Mouse (Mus musculus) gastrocnemius, adult 8-10 months (tissue): ENCODE data around the gene Cwh43. TPM values are rescaled to one million over a fixed set of nuclear protein-coding genes. Genes with fewer than 3 reads are reported as not detected.

Experiments
- DNase-seq, 2 experiments: peaks; one replicate each; pipeline ENCODE4 v3.0.0; 2022; ENCODE audit warnings: low spot score in 2 of 2
- total RNA-seq, 4 experiments: library from RNA; stranded (reverse); gene quantifications; 2 replicates each; pipeline ENCODE4 v1.2.4; 2022

Cwh43 gene
- total RNA-seq = not detected

DNA sequence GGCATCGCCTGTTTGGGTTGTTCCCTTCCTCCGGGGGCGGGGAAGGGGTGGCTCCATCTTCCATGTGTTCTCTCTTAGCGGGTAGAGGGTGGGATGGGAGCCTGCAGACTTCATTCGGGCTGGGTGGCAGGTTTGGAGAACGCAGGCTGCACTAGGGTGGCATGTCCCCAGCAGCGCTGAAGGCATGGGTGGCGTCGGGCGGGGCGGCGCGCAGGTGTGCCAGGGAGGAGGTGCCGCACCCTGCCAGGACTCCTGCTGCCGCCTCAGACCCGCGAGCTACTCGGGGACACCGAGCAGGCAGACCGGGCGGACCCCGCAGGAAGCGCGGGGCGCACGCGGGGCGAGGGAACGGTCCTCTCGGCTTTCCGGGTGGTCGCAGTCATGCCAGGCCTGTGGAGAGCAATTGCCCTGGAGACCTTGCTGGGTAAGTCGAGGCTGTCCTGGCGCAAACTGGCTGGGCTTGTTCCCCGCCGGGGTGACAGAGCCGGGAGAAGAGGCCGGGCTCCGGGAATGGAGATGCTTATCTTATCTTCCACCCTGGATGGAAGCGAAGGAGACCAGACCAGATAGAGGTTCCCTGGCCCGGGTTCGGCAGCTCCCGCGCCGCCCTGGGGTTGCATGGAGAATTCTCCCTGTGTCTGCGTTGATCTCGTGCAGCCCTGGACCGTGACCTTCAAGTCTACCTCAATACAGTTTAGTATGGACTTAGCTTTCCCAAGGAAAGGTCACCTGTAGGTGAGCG is at the start of gene Cwh43:
Gene Cwh43 (plus strand): TSS at position 95 of the 742 bp plus-strand sequence.
- no peak for DNase-seq

DNA sequence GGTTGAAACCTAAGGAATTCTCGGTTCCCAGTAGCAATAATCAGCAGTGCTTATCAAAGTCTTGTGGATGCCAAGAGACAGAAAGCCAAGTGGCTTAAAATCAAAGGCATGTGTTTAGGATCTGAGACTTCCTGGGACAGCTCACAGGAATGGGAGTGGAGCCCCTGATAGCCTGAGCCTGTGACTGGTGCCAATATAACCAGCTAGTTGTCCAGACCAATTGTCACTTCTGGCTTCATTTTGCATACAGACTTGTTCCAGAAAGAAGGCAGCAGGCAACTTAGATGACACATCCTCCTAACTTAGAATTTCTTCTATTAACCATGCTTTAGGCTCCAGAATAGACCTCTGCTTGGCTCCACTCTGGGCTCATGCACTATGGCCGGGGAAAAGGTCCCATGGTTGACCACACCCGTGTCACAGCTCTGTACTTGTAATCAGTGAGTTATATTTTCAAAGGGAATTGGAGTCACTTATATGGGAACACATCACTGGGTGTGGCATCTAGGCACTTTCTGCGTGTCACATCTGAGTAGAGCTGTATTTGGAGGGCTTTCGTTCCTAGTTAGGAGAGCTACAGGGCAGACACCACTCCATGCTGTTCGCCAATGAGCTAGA is 46.6 kb upstream of the Cwh43 start:
- DNase-seq = no peak

DNA sequence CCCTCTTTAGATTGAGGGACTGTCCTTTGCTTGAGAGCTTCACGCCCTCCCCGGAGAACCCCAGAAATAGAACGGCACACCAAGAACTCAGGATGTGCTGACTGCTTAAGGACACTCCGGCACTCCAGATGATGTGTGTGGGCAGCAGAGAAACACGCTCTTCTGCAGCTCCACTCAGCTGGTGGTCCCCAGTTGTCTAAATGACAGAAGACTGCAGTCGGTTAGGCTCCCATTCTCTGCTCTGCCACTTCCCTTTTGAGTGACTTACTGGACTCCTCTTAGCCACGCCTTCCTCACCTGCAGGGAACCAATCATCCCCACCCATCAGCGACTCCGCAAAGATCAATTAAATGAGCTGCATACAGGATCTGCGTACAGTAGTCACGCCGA is 46.1 kb upstream of the Cwh43 start:
- DNase-seq = no peak

DNA sequence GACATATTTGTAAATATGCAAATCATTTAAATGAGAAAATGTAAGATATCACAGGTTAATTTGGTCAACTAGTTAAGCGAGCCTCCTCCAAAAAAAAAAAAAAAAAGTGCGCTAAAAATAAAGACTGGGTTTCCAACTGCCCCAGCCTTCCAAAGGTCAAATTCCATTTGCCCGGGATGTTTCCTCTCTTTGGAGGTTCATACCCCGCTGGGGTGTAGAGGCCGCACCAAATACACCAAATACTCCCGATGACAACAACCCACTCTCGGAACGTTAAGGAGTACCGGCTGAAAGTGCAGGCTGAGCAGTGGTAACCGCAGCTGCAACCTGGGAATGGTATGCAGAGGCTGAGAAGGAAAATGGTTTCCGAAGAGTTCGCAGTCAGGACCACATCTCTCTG is 45.6 kb upstream of the Cwh43 start:
- no peak for DNase-seq

DNA sequence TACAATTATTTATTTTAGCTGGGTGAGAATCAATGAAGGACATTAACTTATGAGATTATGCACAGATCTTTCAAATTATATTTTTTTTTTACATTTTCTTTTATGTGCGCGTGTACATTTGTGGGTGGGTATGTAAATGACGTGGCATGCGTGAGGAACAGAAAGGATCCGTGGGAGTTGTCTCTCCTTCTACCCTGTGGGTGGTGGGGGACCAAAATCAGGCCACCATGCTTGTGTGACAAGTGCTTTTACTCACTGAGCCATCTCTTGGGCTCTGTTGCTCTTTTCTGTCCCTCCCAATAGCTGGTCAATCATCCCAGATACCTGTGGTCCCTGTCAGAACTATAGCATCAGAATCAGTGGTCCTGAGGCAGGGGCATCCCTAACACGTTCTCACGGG is 43.5 kb upstream of the Cwh43 start:
- DNase-seq = no peak

DNA sequence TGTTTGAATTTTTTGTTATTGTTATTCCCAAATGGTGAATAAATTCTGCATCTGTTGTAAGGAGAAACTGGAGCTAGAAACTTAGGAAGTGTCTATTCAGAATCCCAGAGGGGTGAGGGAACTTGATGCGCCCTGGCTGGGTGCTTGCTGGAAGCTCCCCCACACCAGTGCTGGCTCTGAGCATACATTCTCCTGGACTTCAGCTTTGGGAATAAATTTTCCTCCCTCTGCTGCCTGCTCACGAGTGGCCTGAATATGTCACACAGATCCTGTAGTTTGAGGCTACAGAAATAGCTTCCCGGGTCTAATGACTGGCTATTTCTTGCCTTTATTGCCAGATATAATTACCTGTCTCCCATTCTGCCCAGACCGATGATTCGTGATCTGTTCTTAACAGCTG is 43.1 kb upstream of the Cwh43 start:
- DNase-seq = peak in 1 of 2 experiments; percentile 57

DNA sequence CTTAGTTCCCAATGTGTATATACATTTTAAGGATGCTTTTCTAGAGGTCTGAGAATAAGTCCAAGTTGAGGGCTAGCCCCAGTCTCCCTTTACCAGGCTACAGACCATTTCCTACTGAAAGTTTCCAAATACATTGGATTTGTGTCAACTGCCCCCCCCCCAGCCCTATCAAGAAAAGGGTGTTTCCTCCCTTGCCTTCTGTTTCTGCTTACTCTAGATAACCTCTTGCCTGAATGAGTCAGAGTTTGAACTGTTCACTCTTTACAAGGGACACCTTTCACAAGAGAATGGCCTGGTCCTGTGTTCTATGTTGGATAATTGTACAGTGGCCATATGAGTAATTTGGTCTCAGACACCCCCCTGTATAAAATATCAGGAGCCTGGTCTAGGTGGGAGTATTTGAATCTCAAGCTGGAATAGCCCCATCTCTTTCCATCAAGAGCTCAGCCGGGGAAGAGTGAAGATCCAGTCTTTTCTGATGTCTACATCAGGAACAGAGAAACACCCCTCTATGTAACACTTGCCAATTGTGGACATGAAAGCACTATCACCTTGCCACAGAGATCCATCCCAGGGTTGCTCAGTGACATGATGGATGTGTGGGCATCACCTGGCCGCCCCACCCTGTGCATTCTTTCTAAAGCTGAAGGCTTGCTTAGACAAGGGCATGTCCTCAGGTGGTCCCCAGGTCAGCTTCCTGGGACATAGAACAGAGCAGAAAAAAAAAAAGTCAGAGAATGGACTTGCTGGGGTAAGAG is 41.6 kb upstream of the Cwh43 start:
- no peak for DNase-seq

DNA sequence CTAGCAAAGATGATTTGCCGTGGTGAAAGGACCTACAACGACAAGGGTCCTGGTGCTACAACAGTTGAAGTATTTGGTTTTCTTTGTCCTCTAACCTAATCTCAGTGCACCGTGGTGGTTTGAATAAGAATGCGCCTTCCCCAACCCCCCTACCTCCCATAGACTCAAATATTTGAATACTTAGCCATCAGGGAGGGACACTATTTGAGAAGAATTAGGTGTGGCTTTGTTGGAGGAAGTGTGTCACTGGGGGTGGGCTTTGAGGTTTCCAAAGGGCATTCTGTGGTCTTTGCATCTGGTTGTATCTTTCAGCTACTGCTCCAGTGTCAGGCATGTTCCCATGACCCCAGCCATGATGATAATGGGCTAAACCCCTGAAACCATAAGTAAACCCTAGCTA is 38.0 kb upstream of the Cwh43 start:
- no peak for DNase-seq

DNA sequence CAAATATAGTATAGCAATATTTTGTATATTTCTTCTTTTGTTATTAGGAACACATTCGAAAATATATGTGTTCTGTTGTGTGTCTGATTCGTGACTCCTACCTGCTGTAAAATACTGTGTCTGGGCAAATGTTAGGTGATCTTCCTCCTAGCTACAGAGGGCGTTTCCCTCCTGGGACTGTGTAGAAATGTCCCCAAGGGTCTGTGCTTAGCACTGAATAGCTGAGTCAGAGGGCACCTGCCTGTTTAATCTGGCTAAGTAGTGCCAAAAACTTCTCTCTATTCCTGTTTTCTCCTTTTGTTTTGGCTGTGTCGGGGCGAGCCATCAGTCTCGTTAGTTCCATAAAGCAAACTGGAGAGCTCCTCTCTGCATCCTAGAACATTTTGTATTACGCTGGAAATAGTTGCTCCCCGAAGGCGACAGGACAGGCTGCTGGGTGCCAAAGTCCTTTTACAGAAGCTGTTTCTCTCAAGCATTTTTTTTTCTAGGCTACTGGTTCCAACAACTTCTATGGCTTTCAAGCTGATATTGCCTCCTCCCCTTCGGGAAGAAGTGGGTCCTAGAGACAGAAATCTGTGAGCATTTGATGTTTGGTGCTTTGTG is 36.9 kb upstream of the Cwh43 start:
- DNase-seq = no peak

DNA sequence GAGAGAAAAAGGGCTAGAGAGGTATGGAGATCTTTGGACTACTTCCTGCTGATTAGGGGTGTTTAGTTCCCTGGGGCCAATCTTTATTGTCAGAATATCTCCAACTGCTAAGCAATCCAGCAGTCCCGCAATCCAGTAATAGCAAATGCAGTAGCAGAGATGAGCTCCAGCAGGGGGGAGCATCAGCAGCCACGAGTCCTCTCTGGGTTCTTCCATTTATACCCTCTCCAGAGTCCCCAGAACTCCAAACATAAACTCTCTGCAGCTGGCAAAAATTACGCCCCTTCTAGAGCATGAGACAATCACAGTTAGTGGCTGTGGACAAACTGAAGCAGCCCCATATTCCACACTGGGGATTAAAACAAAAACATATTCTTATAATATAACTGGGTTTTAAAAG is 36.1 kb upstream of the Cwh43 start:
- no peak for DNase-seq

DNA sequence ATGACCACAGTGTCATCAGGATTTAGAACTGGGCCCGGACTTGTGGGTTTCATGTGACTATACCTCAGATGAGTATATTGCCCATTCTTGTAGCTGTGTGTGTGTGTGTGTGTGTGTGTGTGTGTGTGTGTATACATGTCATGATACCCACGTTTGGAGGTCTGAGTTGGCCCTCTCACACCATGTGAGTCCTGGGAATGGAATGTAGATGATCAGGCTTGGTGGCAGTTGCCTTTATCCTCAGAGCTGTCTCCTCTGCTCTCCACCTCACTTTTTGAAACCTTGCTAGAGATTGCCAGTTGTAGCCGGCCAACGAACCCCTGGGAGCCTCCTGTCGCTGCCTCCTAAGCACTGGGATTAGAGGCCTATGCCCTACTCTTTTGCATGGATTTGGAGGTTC is 33.3 kb upstream of the Cwh43 start:
- no peak for DNase-seq

DNA sequence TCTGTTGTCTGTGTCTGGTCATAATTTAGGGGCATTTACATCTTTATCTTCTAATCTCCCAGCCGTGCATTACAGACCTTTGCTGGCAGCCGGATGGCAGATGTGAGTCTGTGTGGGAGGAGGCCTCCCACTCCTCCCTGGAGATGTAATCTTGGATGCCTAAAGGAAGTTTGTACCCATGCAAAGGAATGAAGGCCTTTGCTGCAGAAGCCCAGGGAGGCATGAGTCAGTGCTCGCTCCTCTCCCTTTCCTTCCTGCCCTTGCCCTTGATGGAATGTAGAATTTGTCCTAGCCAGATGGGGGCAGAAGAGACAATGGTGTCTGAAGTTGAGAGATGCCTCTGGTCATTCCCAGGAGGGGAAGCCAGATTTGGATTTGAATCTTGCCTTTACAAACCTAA is 32.7 kb upstream of the Cwh43 start:
- no peak for DNase-seq

DNA sequence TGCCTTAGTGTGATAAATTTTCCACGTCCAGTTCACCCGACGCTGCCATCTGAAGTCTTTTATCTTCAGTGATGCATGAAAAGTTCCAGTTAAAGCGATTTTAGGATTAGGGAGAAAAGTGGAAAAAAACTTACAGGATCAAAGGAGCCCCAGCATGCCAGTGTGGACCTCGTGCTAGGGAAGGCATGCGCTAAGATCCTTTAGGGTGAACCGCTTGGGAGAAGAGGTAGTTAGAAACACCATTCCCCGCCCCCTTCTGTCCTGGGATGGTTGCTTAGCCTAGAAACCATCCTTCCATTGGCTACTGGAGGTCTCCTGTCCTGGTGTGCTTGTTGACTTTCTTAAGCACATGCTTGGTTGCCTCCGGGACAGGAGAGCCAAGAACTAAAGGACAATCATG is 29.8 kb upstream of the Cwh43 start:
- no peak for DNase-seq

DNA sequence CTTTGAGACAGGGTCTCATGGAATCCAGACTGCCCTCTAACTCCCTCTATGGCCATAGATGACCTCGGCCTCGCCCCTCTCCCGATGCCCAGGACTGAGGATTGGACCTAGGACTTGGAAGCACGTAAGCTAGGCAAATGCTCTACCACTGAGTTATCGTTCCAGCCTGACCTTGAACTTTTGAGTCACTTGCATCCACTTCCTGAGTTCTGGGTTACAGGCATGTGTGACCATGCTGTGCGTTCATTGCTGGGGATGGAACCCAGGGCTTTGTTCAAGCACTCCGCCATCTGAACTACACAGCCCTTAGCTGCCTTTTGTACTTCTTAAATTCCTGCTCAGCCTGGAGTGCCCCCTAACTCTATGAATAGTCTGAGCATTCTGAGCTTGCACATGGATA is 29.4 kb upstream of the Cwh43 start:
- no peak for DNase-seq

DNA sequence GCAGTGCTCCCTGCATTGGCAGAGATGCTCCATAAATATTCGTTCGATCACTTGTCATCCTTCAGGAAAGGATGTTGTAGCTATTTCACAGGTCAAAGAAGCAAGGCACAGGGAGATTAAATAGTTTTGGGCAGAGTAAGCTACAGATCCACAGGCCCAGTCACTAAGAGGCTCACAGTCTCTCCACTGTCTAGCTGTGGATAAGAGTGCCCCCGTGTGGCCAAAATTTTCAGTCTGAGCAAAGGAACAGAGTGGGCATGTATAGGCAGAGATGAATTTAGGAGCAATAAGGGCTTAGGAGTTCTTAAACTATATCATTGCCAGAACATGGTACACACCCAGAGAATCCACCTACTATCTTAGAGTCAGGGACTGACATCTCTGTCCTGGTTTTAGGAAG is 26.0 kb upstream of the Cwh43 start:
- DNase-seq = peak; percentile 65 to 69

DNA sequence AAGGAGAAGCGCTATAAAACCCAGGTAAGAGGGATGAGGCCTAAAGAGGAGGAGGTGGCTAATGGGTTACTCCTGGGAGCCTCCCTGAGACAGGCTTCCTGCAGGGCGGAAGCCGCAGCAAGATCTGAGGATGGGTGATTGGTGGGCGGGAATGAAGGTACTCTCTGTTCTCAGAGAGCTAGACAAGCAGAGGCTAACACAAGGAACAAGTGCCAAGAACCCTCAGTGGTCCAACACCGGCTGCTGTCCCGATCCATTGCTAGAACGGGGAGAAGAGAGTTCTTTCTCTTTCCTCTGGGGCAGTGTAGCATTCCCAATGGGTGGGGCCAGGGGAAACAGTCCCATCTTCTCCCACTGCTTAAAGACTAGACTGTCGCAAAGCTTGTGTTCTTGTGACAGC is 25.0 kb upstream of the Cwh43 start:
- DNase-seq = no peak

DNA sequence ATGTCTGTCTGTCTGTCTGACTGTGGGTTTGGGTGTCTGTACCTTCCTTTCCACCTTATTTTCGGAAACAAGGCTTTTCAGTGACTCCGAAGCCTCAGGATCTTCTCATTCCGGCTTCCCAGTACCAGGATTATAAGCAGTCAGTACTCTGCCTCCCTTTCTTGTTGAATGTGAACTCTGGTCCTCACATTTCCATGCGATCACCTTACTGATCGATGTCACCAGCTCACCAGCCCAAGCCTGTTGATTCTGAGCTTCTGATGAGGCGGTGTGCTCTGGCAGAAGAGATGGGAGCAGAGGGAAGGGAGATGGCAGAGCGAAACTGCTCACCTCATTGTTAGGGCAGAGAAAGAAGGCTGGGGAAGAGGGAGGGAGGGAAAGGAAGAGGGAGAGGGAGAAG is 24.4 kb upstream of the Cwh43 start:
- DNase-seq = no peak

DNA sequence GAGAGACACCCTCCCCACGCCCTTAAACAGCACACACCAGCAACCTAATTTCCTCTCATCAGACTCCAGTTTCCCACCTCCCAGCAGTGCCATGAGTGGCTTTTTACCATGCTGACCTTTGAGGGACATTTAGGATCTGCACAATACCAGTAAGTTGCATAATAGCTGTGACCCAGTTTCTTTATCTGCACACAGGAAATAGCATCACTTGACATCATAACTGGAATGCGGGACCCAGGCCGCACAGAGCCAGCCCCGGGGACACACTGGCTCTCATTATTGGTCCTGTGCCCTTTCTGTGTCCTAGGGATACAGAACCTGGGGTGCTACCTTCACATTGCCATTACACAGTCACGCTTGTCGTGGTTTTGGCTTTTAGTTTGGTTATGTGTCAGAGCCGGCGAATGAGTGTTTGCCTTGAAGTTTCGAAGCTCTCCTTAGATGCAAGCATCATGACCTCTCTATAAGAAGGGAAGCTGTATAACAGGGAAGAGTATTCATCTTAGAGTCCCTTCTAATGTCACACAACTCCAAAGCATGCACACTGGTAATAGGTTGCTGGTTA is 23.8 kb upstream of the Cwh43 start:
- DNase-seq = no peak

DNA sequence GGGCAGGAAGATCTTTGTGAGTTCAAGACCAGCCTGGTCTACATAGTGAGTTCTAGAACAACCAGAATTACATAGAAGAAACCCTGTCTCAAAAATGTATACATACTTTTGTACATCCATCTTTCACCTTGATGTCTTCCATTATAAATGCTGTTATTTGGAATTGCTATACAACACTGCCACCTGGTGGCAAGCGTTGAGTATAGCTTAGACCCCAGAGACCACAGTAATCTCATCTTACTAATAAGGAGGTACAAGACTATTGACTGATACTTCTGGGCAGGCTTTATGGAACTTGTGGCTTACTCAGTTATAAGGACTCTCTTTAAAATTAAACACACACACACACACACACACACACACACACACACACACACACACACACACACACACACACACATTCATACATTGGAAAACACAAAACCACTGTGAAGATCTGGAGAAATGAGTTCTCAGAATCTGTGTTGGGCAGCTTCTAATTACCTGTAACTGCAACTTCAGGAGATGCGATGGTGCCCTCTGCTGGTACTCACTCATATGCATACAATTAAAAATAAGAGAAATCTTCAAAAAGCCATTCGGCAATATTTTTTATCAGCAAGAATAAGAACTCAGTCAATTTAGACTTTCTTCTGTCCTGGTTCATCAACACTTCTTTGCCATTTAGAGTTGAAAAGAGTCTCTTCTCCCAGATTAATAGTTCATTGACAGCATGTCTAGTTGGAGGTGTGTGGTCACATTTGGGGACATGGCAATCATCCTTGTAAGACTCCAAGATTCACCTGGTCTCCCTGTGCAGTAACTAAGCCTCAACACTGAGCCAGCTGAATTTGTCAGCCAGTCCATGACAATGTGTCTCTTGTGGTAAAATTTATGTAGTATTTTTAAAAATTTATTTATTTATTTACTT is 22.9 kb upstream of the Cwh43 start:
- DNase-seq = peak; percentile 26 to 37

DNA sequence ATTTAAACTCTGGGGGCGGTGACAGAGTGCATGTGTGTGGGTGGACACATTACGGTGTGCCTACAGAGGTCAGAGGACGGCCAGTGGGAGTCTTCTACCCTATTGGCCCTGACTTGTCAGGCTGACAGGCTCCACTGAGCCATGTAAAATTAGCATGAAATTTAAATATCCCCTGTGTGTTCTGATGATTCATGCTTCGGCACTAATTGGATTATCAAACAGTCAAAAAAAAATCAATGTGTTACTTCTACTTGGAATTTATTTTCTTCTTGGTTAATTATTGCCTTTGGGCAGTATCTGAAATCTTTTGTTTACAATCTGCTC is 22.3 kb upstream of the Cwh43 start:
- DNase-seq = no peak

DNA sequence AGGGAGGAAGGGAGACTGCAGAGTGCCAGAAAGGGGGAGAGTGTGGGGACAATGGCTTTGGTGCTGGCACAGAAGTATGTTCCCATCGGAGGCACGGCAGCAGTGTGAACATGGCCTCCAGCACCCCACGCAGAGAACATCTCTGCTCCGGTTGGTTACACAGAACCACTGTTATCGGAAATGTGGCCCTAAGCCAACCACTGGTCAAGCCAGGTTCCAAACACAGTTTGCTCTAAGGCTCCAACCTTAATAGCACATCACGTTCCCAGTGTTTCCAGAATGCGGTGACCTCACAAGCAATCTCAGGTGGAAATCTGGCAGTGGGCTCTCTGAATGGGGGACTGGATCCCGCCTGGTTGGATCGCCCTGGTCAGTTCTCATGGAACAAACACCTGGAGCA is 12.8 kb upstream of the Cwh43 start:
- no peak for DNase-seq
